Mouse (Mus musculus) intestine, embryonic 14.5 days (tissue): ENCODE results near the gene Ap2m1. TPM values are rescaled to one million over a fixed set of nuclear protein-coding genes. Genes with fewer than 3 reads are reported as not detected.

ENCODE experiments used
- ATAC-seq: fragments of 200-750 bp; cut with Nextera tagmentation; replicated peaks from 2 replicates; pipeline ENCODE4 v1.8.0; 2017; ENCODE audit warnings: low read depth, moderate number of reproducible peaks, moderate TSS enrichment, moderate library complexity; ENCODE audit not compliant: low FRiP score, low TSS enrichment
- DNase-seq: peaks from one replicate; pipeline ENCODE4 v3.0.0-alpha.2; 2018; ENCODE audit warnings: low spot score
- H3K27ac ChIP-seq: fragments of 300-500 bp; sonication (generic); 2 replicates; pipeline ENCODE4 v1.5.1; 2014; ENCODE audit warnings: low read depth, mild to moderate bottlenecking, control low read depth
- H3K27me3 ChIP-seq: fragments of 300-500 bp; sonication (generic); replicated peaks from 2 replicates; pipeline ENCODE4 v1.6.1; 2014; ENCODE audit warnings: low read length, control low read depth; ENCODE audit not compliant: control insufficient read depth, insufficient read depth
- H3K36me3 ChIP-seq: fragments of 300-500 bp; sonication (generic); 2 replicates; pipeline ENCODE4 v1.6.1; 2014; ENCODE audit warnings: low read length, control low read depth; ENCODE audit not compliant: control insufficient read depth, insufficient read depth
- H3K4me1 ChIP-seq: fragments of 300-500 bp; sonication (generic); replicated peaks from 2 replicates; pipeline ENCODE4 v1.6.1; 2014; ENCODE audit warnings: low read length, control low read depth, mixed read lengths; ENCODE audit not compliant: control insufficient read depth, insufficient read depth
- H3K4me2 ChIP-seq: fragments of 300-500 bp; sonication (generic); 2 replicates; pipeline ENCODE4 v1.6.1; 2014; ENCODE audit warnings: low read length
- H3K4me3 ChIP-seq: fragments of 300-500 bp; sonication (generic); 2 replicates; pipeline ENCODE4 v1.5.1; 2014; ENCODE audit warnings: low read depth, low read length, control low read depth, mixed read lengths
- H3K9ac ChIP-seq: fragments of 300-500 bp; sonication (generic); 2 replicates; pipeline ENCODE4 v1.6.1; 2014; ENCODE audit warnings: mild to moderate bottlenecking, low read length
- H3K9me3 ChIP-seq: fragments of 300-500 bp; sonication (generic); 2 replicates; pipeline ENCODE4 v1.6.1; 2016; ENCODE audit warnings: low read length, control low read depth; ENCODE audit not compliant: control insufficient read depth
- WGBS: fragments of 180-500 bp; shearing (Covaris S2); extraction: QIAGEN DNeasy Blood & Tissue Kit; methylation state at CpG from one replicate; pipeline ENCODE4 v1.1.7; 2014; 5-methylcytosine and 5-hydroxymethylcytosine counted together
- polyA plus RNA-seq: library from polyadenylated mRNA; unstranded; fragments of >200 nt; fragmentation: Nextera tagmentation; extraction: Ambion mirVana; gene quantifications from 2 replicates; pipeline ENCODE4 v1.2.1, GENCODE M21; 2014

Gene Ap2m1
- polyA plus RNA-seq, 1 experiment from 2014 or later, result 630 TPM

- Histone ChIP-seq H3K4me3 (peak overlapping the region; percentile 32), H3K27ac (no peak overlapping the region), H3K27me3 (no peaks in the 10 kb centered on the region), H3K4me1 (no peaks in the 10 kb centered on the region; the same call in 1 of the 2 replicates), H3K36me3 (peaks cover 17% of the 10 kb centered on the region), H3K9me3 (no peaks in the 10 kb centered on the region), H3K9ac (no peak overlapping the region), H3K4me2 (peak overlapping the region; percentile 72)
- ATAC-seq, result peak; percentile 17; the same call in 1 of the 2 replicates
- WGBS, result 21% methylated on average over 25 of the region's 25 CpGs
- peak; percentile 57 for DNase-seq
Measured at GRCm38 (mm10) chr16:20496671-20497600, 38.3 kb upstream of the Ap2m1 start.

- peak overlapping the region; percentile 100 for H3K4me3 ChIP-seq
- WGBS, result 11% methylated on average over 16 of the region's 16 CpGs
- DNase-seq (no peak), ATAC-seq (no peak)
- H3K27me3 ChIP-seq, result no peaks in the 10 kb centered on the region
- peak overlapping the region; percentile 62; the same call in 1 of the 2 replicates for H3K27ac ChIP-seq
- H3K36me3 ChIP-seq, result peaks cover 29% of the 10 kb centered on the region
- no peaks in the 10 kb centered on the region for H3K9me3 ChIP-seq
- H3K4me1 ChIP-seq, result no peaks in the 10 kb centered on the region; the same call in 1 of the 2 replicates
- H3K9ac ChIP-seq, result peak overlapping the region; percentile 85
- peak overlapping the region; percentile 89 for H3K4me2 ChIP-seq
Measured at GRCm38 (mm10) chr16:20497980-20498676, 37.1 kb upstream of the Ap2m1 start.

GRCm38 (mm10) chr16:20498677-20499475 is 36.4 kb upstream of the Ap2m1 start, which contains the start of gene Eif2b5:
Gene Eif2b5 (plus strand): TSS chr16:20498817.
- Histone ChIP-seq H3K36me3 (peaks cover 36% of the 10 kb centered on the region), H3K4me2 (peak within 1 kb of the TSS; percentile 89), H3K27me3 (no peaks in the 10 kb centered on the region), H3K9ac (peak within 1 kb of the TSS; percentile 85), H3K9me3 (no peaks in the 10 kb centered on the region), H3K4me3 (peak within 1 kb of the TSS; percentile 100), H3K27ac (peak within 1 kb of the TSS; percentile 62; the same call in 1 of the 2 replicates), H3K4me1 (no peaks in the 10 kb centered on the region; the same call in 1 of the 2 replicates)
- ATAC-seq, result peak; percentile 93
- peak; percentile 93 for DNase-seq
- whole genome bisulfite sequencing, result under 1% methylated on average over 49 of the region's 49 CpGs

GRCm38 (mm10) chr16:20506000-20506399 is 29.3 kb upstream of the Ap2m1 start:
- Histone ChIP-seq H3K27ac (no peak overlapping the region), H3K4me3 (no peak overlapping the region), H3K4me1 (no peaks in the 10 kb centered on the region), H3K9me3 (no peaks in the 10 kb centered on the region), H3K36me3 (peaks cover 100% of the 10 kb centered on the region), H3K9ac (no peak overlapping the region), H3K4me2 (no peak overlapping the region), H3K27me3 (no peaks in the 10 kb centered on the region)
- WGBS, result 81% methylated on average over 8 of the region's 8 CpGs
- no peak for ATAC-seq
- DNase-seq, result no peak

GRCm38 (mm10) chr16:20509349-20509748 is 25.9 kb upstream of the Ap2m1 start:
- DNase-seq (no peak), ATAC-seq (0 out of 2 replicates have a peak, but pooled peaks have one; percentile 61)
- Histone ChIP-seq H3K27me3 (no peaks in the 10 kb centered on the region), H3K9me3 (no peaks in the 10 kb centered on the region), H3K4me2 (no peak overlapping the region), H3K9ac (no peak overlapping the region), H3K27ac (no peak overlapping the region), H3K36me3 (peaks cover 76% of the 10 kb centered on the region), H3K4me1 (no peaks in the 10 kb centered on the region), H3K4me3 (no peak overlapping the region)
- WGBS, result 74% methylated on average over 3 of the region's 3 CpGs

GRCm38 (mm10) chr16:20511277-20511847 is 23.9 kb upstream of the Ap2m1 start:
- Histone ChIP-seq H3K9ac (no peak overlapping the region), H3K27me3 (no peaks in the 10 kb centered on the region), H3K27ac (no peak overlapping the region), H3K4me2 (no peak overlapping the region), H3K36me3 (peaks cover 56% of the 10 kb centered on the region), H3K4me3 (no peak overlapping the region), H3K4me1 (no peaks in the 10 kb centered on the region), H3K9me3 (no peaks in the 10 kb centered on the region)
- 88% methylated on average over 7 of the region's 7 CpGs for WGBS
- ATAC-seq (no peak), DNase-seq (no peak)

GRCm38 (mm10) chr16:20516032-20516431 is 19.2 kb upstream of the Ap2m1 start:
- H3K27ac ChIP-seq, result peak overlapping the region; percentile 54; the same call in 1 of the 2 replicates
- H3K9ac ChIP-seq, result peak overlapping the region; percentile 96; the same call in 1 of the 2 replicates
- ATAC-seq, result no peak
- no peak for DNase-seq
- H3K4me1 ChIP-seq, result peaks cover 10% of the 10 kb centered on the region
- no peaks in the 10 kb centered on the region for H3K9me3 ChIP-seq
- H3K27me3 ChIP-seq, result no peaks in the 10 kb centered on the region
- H3K4me2 ChIP-seq, result peak overlapping the region; percentile 65
- H3K36me3 ChIP-seq, result peaks cover 19% of the 10 kb centered on the region
- peak overlapping the region; percentile 95 for H3K4me3 ChIP-seq
